Mouse (Mus musculus) macrophage (primary cell): ENCODE measurements around the gene Tmem204. TPM values are rescaled to one million over a fixed set of nuclear protein-coding genes. Genes with fewer than 3 reads are reported as not detected.
"Not testable (repeated sequence)": the region's sequence is repeated elsewhere in the genome, so short reads cannot be mapped to it uniquely, and the experiment has no call there.

Source experiments
- H3K27ac ChIP-seq: fragments of 350-480 bp; formaldehyde crosslinking; 2 replicates; pipeline ENCODE4 v1.9.0; 2021
- H3K36me3 ChIP-seq: fragments of 350-480 bp; formaldehyde crosslinking; 2 replicates; pipeline ENCODE4 v1.9.0; 2021; ENCODE audit errors: inconsistent target
- H3K4me3 ChIP-seq: fragments of 350-480 bp; formaldehyde crosslinking; 2 replicates; pipeline ENCODE4 v1.9.0; 2021; ENCODE audit errors: inconsistent target
- H3K79me2 ChIP-seq: fragments of 350-480 bp; formaldehyde crosslinking; 2 replicates; pipeline ENCODE4 v1.9.0; 2021; ENCODE audit errors: inconsistent target
- WGBS: methylation state at CpG from one replicate; pipeline ENCODE4 v1.1.7; 2026; ENCODE audit warnings: inconsistent platforms; ENCODE audit not compliant: missing documents; 5-methylcytosine and 5-hydroxymethylcytosine counted together
- polyA plus RNA-seq: library from polyadenylated mRNA; stranded (reverse); fragments of 250-400 nt; gene quantifications from 3 replicates; pipeline ENCODE4 v1.2.4, GENCODE M21; 2018; ENCODE audit warnings: inconsistent platforms
- total RNA-seq, 78 experiments: library from RNA; depleted of rRNA; stranded (reverse); fragments of 250-400 nt; gene quantifications; 1 replicate in 9 of 78; 2 replicates in 24 of 78; 3 replicates in 43 of 78; 4 replicates in 2 of 78; pipeline ENCODE4 v1.2.4; 2018; ENCODE audit warnings: inconsistent platforms in 56 of 78

Tmem204 gene
- total RNA-seq (2018; cell fraction: chromatin; rRNA removed) = not detected
- under 1 TPM in 1 of 26 experiments, not detected in 25; 0.05 TPM for total RNA-seq (2018; cell fraction: cytosol; rRNA removed)
- under 1 TPM in 1 of 26 experiments, not detected in 25; 0.39 TPM for total RNA-seq (2018; cell fraction: nucleus; rRNA removed)
- not detected in 3 replicates for polyA plus RNA-seq

GRCm38 (mm10) chr17:25083444-25083931 lies at the start of gene Tmem204:
Gene Tmem204, minus strand, starts transcription at chr17:25083591.
- no peaks in the 10 kb centered on the region for H3K36me3 ChIP-seq
- H3K4me3 ChIP-seq = no peak within 1 kb of the TSS
- 90% methylated on average over 7 of the region's 7 CpGs for WGBS
- no peaks in the 10 kb centered on the region for H3K79me2 ChIP-seq
- H3K27ac ChIP-seq = no peak within 1 kb of the TSS

GRCm38 (mm10) chr17:25130060-25130459 lies 46.7 kb upstream of the Tmem204 start:
- Histone ChIP-seq H3K36me3 (no peaks in the 10 kb centered on the region), H3K27ac (no peak overlapping the region), H3K4me3 (no peak overlapping the region), H3K79me2 (peaks cover 21% of the 10 kb centered on the region)
- 91% methylated on average over 1 of the region's 1 CpGs for WGBS

- no peak overlapping the region for H3K27ac ChIP-seq
- H3K36me3 ChIP-seq = no peaks in the 10 kb centered on the region
- 75% methylated on average over 9 of the region's 9 CpGs for WGBS
- no peaks in the 10 kb centered on the region for H3K79me2 ChIP-seq
- H3K4me3 ChIP-seq = no peak overlapping the region
These were observed 44.3 kb upstream of the Tmem204 start for GRCm38 (mm10) chr17:25127681-25128080.

GRCm38 (mm10) chr17:25127079-25127478 lies 43.7 kb upstream of the Tmem204 start:
- Histone ChIP-seq H3K4me3 (no peak overlapping the region), H3K27ac (no peak overlapping the region)
- WGBS = 66% methylated on average over 8 of the region's 8 CpGs

GRCm38 (mm10) chr17:25125442-25126060 lies 42.2 kb upstream of the Tmem204 start:
- WGBS = 96% methylated on average over 2 of the region's 3 CpGs
- H3K27ac ChIP-seq, H3K36me3 ChIP-seq: not testable (repeated sequence)

More at GRCm38 (mm10) chr17:25127079-25127478, 43.7 kb upstream of the Tmem204 start:
- no peaks in the 10 kb centered on the region for H3K79me2 ChIP-seq
- H3K36me3 ChIP-seq = no peaks in the 10 kb centered on the region

GRCm38 (mm10) chr17:25123979-25124378 lies 40.6 kb upstream of the Tmem204 start:
- Histone ChIP-seq H3K27ac (no peak overlapping the region), H3K79me2 (no peaks in the 10 kb centered on the region), H3K36me3 (no peaks in the 10 kb centered on the region), H3K4me3 (no peak overlapping the region)
- WGBS = 36% methylated on average over 7 of the region's 7 CpGs

More at GRCm38 (mm10) chr17:25125442-25126060, 42.2 kb upstream of the Tmem204 start:
- H3K4me3 ChIP-seq, H3K79me2 ChIP-seq: not testable (repeated sequence)

- Histone ChIP-seq H3K36me3 (no peaks in the 10 kb centered on the region), H3K27ac (no peak within 1 kb of the TSS), H3K79me2 (no peaks in the 10 kb centered on the region), H3K4me3 (no peak within 1 kb of the TSS)
- WGBS = 40% methylated on average over 3 of the region's 3 CpGs
These were observed 37.0 kb upstream of the Tmem204 start, which contains the start of gene Ptx4 for GRCm38 (mm10) chr17:25120406-25120805. Gene Ptx4, plus strand, starts transcription at chr17:25120760.

- Histone ChIP-seq H3K4me3 (no peak overlapping the region), H3K36me3 (no peaks in the 10 kb centered on the region), H3K79me2 (no peaks in the 10 kb centered on the region), H3K27ac (no peak overlapping the region)
- 51% methylated on average over 4 of the region's 4 CpGs for WGBS
These were observed 33.9 kb upstream of the Tmem204 start for GRCm38 (mm10) chr17:25117263-25117662.

GRCm38 (mm10) chr17:25115664-25116432 lies 32.5 kb upstream of the Tmem204 start, which contains the start of gene Telo2:
Gene Telo2, minus strand, starts transcription at chr17:25115967.
- 11% methylated on average over 30 of the region's 40 CpGs for WGBS
- no peaks in the 10 kb centered on the region for H3K36me3 ChIP-seq
- no peaks in the 10 kb centered on the region for H3K79me2 ChIP-seq
- peak within 1 kb of the TSS; percentile 83 for H3K27ac ChIP-seq
- peak within 1 kb of the TSS; percentile 56 for H3K4me3 ChIP-seq

GRCm38 (mm10) chr17:25114908-25115645 lies 31.7 kb upstream of the Tmem204 start:
- WGBS = 13% methylated on average over 23 of the region's 23 CpGs
- peak overlapping the region; percentile 56 for H3K4me3 ChIP-seq
- H3K27ac ChIP-seq = peak overlapping the region; percentile 83
- H3K36me3 ChIP-seq = no peaks in the 10 kb centered on the region
- no peaks in the 10 kb centered on the region for H3K79me2 ChIP-seq

- 96% methylated on average over 3 of the region's 3 CpGs for WGBS
- H3K79me2 ChIP-seq = no peaks in the 10 kb centered on the region
- H3K36me3 ChIP-seq = no peaks in the 10 kb centered on the region
- H3K4me3 ChIP-seq = no peak overlapping the region
- no peak overlapping the region for H3K27ac ChIP-seq
These were observed 29.0 kb upstream of the Tmem204 start for GRCm38 (mm10) chr17:25112423-25112810.

GRCm38 (mm10) chr17:25111739-25112422 lies 28.5 kb upstream of the Tmem204 start:
- no peak overlapping the region for H3K4me3 ChIP-seq
- H3K36me3 ChIP-seq = peaks cover 5% of the 10 kb centered on the region; the same call in 1 of the 2 replicates
- no peak overlapping the region for H3K27ac ChIP-seq
- 89% methylated on average over 8 of the region's 8 CpGs for WGBS
- no peaks in the 10 kb centered on the region for H3K79me2 ChIP-seq

- no peak overlapping the region for H3K27ac ChIP-seq
These were observed 27.8 kb upstream of the Tmem204 start for GRCm38 (mm10) chr17:25111220-25111619.

GRCm38 (mm10) chr17:25110590-25110989 lies 27.2 kb upstream of the Tmem204 start:
- H3K27ac ChIP-seq = no peak overlapping the region
- no peak overlapping the region for H3K4me3 ChIP-seq
- 100% methylated on average over 6 of the region's 6 CpGs for WGBS
- H3K36me3 ChIP-seq = peaks cover 12% of the 10 kb centered on the region; the same call in 1 of the 2 replicates
- no peaks in the 10 kb centered on the region for H3K79me2 ChIP-seq

More at GRCm38 (mm10) chr17:25111220-25111619, 27.8 kb upstream of the Tmem204 start:
- H3K36me3 ChIP-seq = peaks cover 11% of the 10 kb centered on the region; the same call in 1 of the 2 replicates
- no peaks in the 10 kb centered on the region for H3K79me2 ChIP-seq
- no peak overlapping the region for H3K4me3 ChIP-seq
- WGBS = 97% methylated on average over 5 of the region's 5 CpGs
